Mouse (Mus musculus) thymus, postnatal 36 days (tissue): ENCODE measurements around the gene Med9.
"Not testable (repeated sequence)": the region's sequence is repeated elsewhere in the genome, so short reads cannot be mapped to it uniquely, and the experiment has no call there.

ENCODE experiments used
- DNase-seq, 2 experiments: peaks; one replicate each; pipeline ENCODE4 v3.0.0; 2022; ENCODE audit warnings: mixed read lengths in 2 of 2

The Med9 gene

GRCm38 (mm10) chr11:59947752-59948400 is at the start of gene Med9:
Gene Med9 (plus strand): TSS chr11:59948206.
- peak; percentile 87 to 91 for DNase-seq

- DNase-seq, result no peak
These were observed 48.0 kb upstream of the Med9 start for GRCm38 (mm10) chr11:59899711-59900685.

GRCm38 (mm10) chr11:59900995-59901394 is 47.0 kb upstream of the Med9 start:
- no peak for DNase-seq

GRCm38 (mm10) chr11:59902045-59902726 is 45.8 kb upstream of the Med9 start:
- no peak for DNase-seq

- no peak for DNase-seq
These were observed 41.4 kb upstream of the Med9 start for GRCm38 (mm10) chr11:59906521-59907123.

- DNase-seq, result no peak
These were observed 39.6 kb upstream of the Med9 start for GRCm38 (mm10) chr11:59908446-59908845.

GRCm38 (mm10) chr11:59910586-59910985 is 37.4 kb upstream of the Med9 start:
- DNase-seq, result no peak

- no peak for DNase-seq
These were observed 36.5 kb upstream of the Med9 start for GRCm38 (mm10) chr11:59911523-59911922.

- DNase-seq, result no peak
These were observed 34.3 kb upstream of the Med9 start for GRCm38 (mm10) chr11:59913702-59914101.

- DNase-seq, result no peak
These were observed 30.0 kb upstream of the Med9 start for GRCm38 (mm10) chr11:59918014-59918413.

GRCm38 (mm10) chr11:59919401-59919800 is 28.6 kb upstream of the Med9 start:
- no peak for DNase-seq

- no peak for DNase-seq
These were observed 27.7 kb upstream of the Med9 start for GRCm38 (mm10) chr11:59920331-59920730.

GRCm38 (mm10) chr11:59921265-59921664 is 26.7 kb upstream of the Med9 start:
- no peak for DNase-seq

- DNase-seq, result no peak
These were observed 18.0 kb upstream of the Med9 start for GRCm38 (mm10) chr11:59930031-59930430.

GRCm38 (mm10) chr11:59932560-59933337 is 15.3 kb upstream of the Med9 start:
- no peak for DNase-seq

- DNase-seq, result no peak
These were observed 14.1 kb upstream of the Med9 start for GRCm38 (mm10) chr11:59933943-59934342.

GRCm38 (mm10) chr11:59937023-59937422 is 11.0 kb upstream of the Med9 start:
- no peak for DNase-seq

GRCm38 (mm10) chr11:59937615-59938014 is 10.4 kb upstream of the Med9 start:
- no peak for DNase-seq

GRCm38 (mm10) chr11:59939821-59940220 is 8.2 kb upstream of the Med9 start:
- no peak for DNase-seq

- no peak for DNase-seq
These were observed 7.4 kb upstream of the Med9 start for GRCm38 (mm10) chr11:59940645-59941044.

GRCm38 (mm10) chr11:59941391-59941790 is 6.6 kb upstream of the Med9 start:
- DNase-seq, result no peak

GRCm38 (mm10) chr11:59944855-59945254 is 3.2 kb upstream of the Med9 start:
- DNase-seq, result not testable (repeated sequence)
